9 mouse cellular contexts compared by ENCODE assay signal in genomic region chr11:85183284-85183779, GRCm38 (mm10). TPM values are rescaled to one million over a fixed set of nuclear protein-coding genes. Genes with fewer than 3 reads are reported as not detected.
DNase-seq lines count a peak whose midpoint lies in the region; ATAC-seq and TF ChIP-seq lines count a peak whose summit lies in the region.
"Had no signal": no experiment of that assay in that cellular context is flagged by ENCODE, and none has a peak within 500 bp of the region (broad histone marks: within the 10 kb centered on the region; RNA-seq: fewer than 3 reads in every experiment).

No protein-coding gene starts in this region.

- ATAC-seq in kidney, embryonic 15.5 days (replicated peaks; ENCODE audit: low FRiP score), result peak; percentile 40; the same call in 1 of the 2 replicates
- 0 out of 2 replicates have a peak, but pooled peaks have one; percentile 19 for ATAC-seq in embryonic facial prominence, embryonic 11.5 days (replicated peaks; ENCODE audit: insufficient number of reproducible peaks, low FRiP score, low TSS enrichment, low read depth)
- no peak for ATAC-seq in heart, embryonic 16.5 days (replicated peaks; ENCODE audit: extremely low read depth, insufficient read depth, low FRiP score)
- ATAC-seq in liver, embryonic 14.5 days (ENCODE audit: insufficient read depth), result peak; percentile 11; the same call in 1 of the 2 replicates
- no peak; the same call in 1 of the 2 replicates for ATAC-seq in stomach, embryonic 15.5 days (ENCODE audit: insufficient read depth, low FRiP score, low read depth)

- peak overlapping the region; percentile 71 for H3K4me2 ChIP-seq in kidney, embryonic 15.5 days
- H3K4me2 ChIP-seq in embryonic facial prominence, embryonic 11.5 days (ENCODE audit: low read depth, low read length), result peak overlapping the region; percentile 49
- peak overlapping the region; percentile 86 for H3K4me2 ChIP-seq in heart, embryonic 16.5 days (ENCODE audit: low read depth, low read length)
- peak overlapping the region; percentile 65 for H3K4me2 ChIP-seq in liver, embryonic 14.5 days (ENCODE audit: low read depth)
- peak overlapping the region; percentile 69 for H3K4me2 ChIP-seq in stomach, embryonic 15.5 days

- no peak for DNase-seq in kidney, adult 11 months
- DNase-seq in embryonic facial prominence, embryonic 11.5 days (ENCODE audit: low spot score), result no peak
- DNase-seq in liver, embryonic 14.5 days (ENCODE audit: low read depth in 3 of 3, low spot score in 3 of 3), result no peak
- no peak for DNase-seq in spleen, postnatal 4 days (ENCODE audit: low spot score in 2 of 2)
- DNase-seq in thymus, postnatal 0 days (ENCODE audit: low spot score), result no peak

- no peak for TF ChIP-seq EP300 in liver, embryonic 14.5 days (IDR thresholded peaks at IDR 0.05; ENCODE audit: low read depth)

- 0 out of 2 replicates have a peak overlapping the region, but pooled peaks have one; percentile 18 for H3K27ac ChIP-seq in kidney, embryonic 15.5 days
- H3K27ac ChIP-seq in embryonic facial prominence, embryonic 11.5 days (replicated peaks; ENCODE audit: low read depth, low read length), result no peak overlapping the region
- no peak overlapping the region for H3K27ac ChIP-seq in heart, embryonic 16.5 days (ENCODE audit: low read length)
- no peak overlapping the region for H3K27ac ChIP-seq in liver, embryonic 14.5 days
- H3K27ac ChIP-seq in stomach, embryonic 15.5 days, result peak overlapping the region; percentile 26; the same call in 1 of the 2 replicates

- no peaks in the 10 kb centered on the region for H3K27me3 ChIP-seq in kidney, embryonic 15.5 days
- H3K27me3 ChIP-seq in embryonic facial prominence, embryonic 11.5 days (ENCODE audit: control insufficient read depth, insufficient read depth, low read length), result no peaks in the 10 kb centered on the region
- H3K27me3 ChIP-seq in heart, embryonic 16.5 days (ENCODE audit: control insufficient read depth, insufficient read depth, low read length), result no peaks in the 10 kb centered on the region
- no peaks in the 10 kb centered on the region for H3K27me3 ChIP-seq in liver, embryonic 14.5 days (ENCODE audit: control insufficient read depth, insufficient read depth, low read length)
- no peaks in the 10 kb centered on the region for H3K27me3 ChIP-seq in stomach, embryonic 15.5 days (replicated peaks)

- H3K4me3 ChIP-seq in kidney, embryonic 15.5 days (replicated peaks), result peak overlapping the region; percentile 47
- peak overlapping the region; percentile 29 for H3K4me3 ChIP-seq in embryonic facial prominence, embryonic 11.5 days (ENCODE audit: low read depth, low read length)
- peak overlapping the region; percentile 58 for H3K4me3 ChIP-seq in heart, embryonic 16.5 days (ENCODE audit: low read length)
- peak overlapping the region; percentile 49 to 64 for H3K4me3 ChIP-seq in liver, embryonic 14.5 days (ENCODE audit: insufficient read depth in 1 of 2, low read depth in 2 of 2, low read length in 2 of 2)
- H3K4me3 ChIP-seq in stomach, embryonic 15.5 days (replicated peaks), result peak overlapping the region; percentile 44

- peaks cover 3% of the 10 kb centered on the region for H3K36me3 ChIP-seq in kidney, embryonic 15.5 days
- no peaks in the 10 kb centered on the region for H3K36me3 ChIP-seq in embryonic facial prominence, embryonic 11.5 days (replicated peaks; ENCODE audit: control insufficient read depth, insufficient read depth, low read depth, low read length)
- H3K36me3 ChIP-seq in heart, embryonic 16.5 days (ENCODE audit: control insufficient read depth, insufficient read depth), result no peaks in the 10 kb centered on the region
- H3K36me3 ChIP-seq in liver, embryonic 14.5 days (replicated peaks; ENCODE audit: control insufficient read depth, insufficient read depth, low read depth), result no peaks in the 10 kb centered on the region
- no peaks in the 10 kb centered on the region for H3K36me3 ChIP-seq in stomach, embryonic 15.5 days

- peaks cover 18% of the 10 kb centered on the region for H3K4me1 ChIP-seq in kidney, embryonic 15.5 days
- no peaks in the 10 kb centered on the region for H3K4me1 ChIP-seq in embryonic facial prominence, embryonic 11.5 days (ENCODE audit: control insufficient read depth, insufficient read depth, low read length)
- H3K4me1 ChIP-seq in heart, embryonic 16.5 days (ENCODE audit: control insufficient read depth, insufficient read depth, low read length), result peaks cover 3% of the 10 kb centered on the region; the same call in 1 of the 2 replicates
- peaks cover 0 to 5% of the 10 kb centered on the region in 2 experiments; a peak in 2 of 4 replicates for H3K4me1 ChIP-seq in liver, embryonic 14.5 days (replicated peaks; ENCODE audit: control insufficient read depth in 2 of 2, insufficient read depth in 2 of 2, low read length in 1 of 2)
- no peaks in the 10 kb centered on the region; the same call in 1 of the 2 replicates for H3K4me1 ChIP-seq in stomach, embryonic 15.5 days

- peak overlapping the region; percentile 50 for H3K9ac ChIP-seq in kidney, embryonic 15.5 days
- H3K9ac ChIP-seq in embryonic facial prominence, embryonic 11.5 days (replicated peaks; ENCODE audit: low read length), result peak overlapping the region; percentile 46
- peak overlapping the region; percentile 74 for H3K9ac ChIP-seq in heart, embryonic 16.5 days (ENCODE audit: low read length)
- H3K9ac ChIP-seq in liver, embryonic 14.5 days (replicated peaks), result peak overlapping the region; percentile 25
- H3K9ac ChIP-seq in stomach, embryonic 15.5 days, result 0 out of 2 replicates have a peak overlapping the region, but pooled peaks have one; percentile 22

- WGBS in kidney, embryonic 15.5 days, result 21% methylated on average over 13 of the region's 13 CpGs
- WGBS in embryonic facial prominence, embryonic 11.5 days, result 30% methylated on average over 13 of the region's 13 CpGs
- WGBS in heart, embryonic 16.5 days, result 20% methylated on average over 13 of the region's 13 CpGs
- WGBS in liver, embryonic 14.5 days (ENCODE audit: insufficient replicate concordance), result 30% methylated on average over 13 of the region's 13 CpGs
- WGBS in stomach, embryonic 15.5 days, result 22% methylated on average over 13 of the region's 13 CpGs

- no peak for TF ChIP-seq CTCF in liver, embryonic 14.5 days (IDR thresholded peaks at IDR 0.05; ENCODE audit: low read depth)

- no peaks in the 10 kb centered on the region for H3K9me3 ChIP-seq in kidney, embryonic 15.5 days (replicated peaks)
- no peaks in the 10 kb centered on the region for H3K9me3 ChIP-seq in embryonic facial prominence, embryonic 11.5 days (replicated peaks; ENCODE audit: control insufficient read depth, low read length)
- H3K9me3 ChIP-seq in heart, embryonic 16.5 days (replicated peaks; ENCODE audit: control insufficient read depth, low read length), result peaks cover 2% of the 10 kb centered on the region; the same call in 1 of the 2 replicates
- H3K9me3 ChIP-seq in liver, embryonic 14.5 days (ENCODE audit: control insufficient read depth, low read length), result no peaks in the 10 kb centered on the region
- H3K9me3 ChIP-seq in stomach, embryonic 15.5 days, result no peaks in the 10 kb centered on the region

RNA-seq across cellular contexts. Expression of gene 1700125H20Rik, which starts 13.1 kb away (rescaled TPM):
- 0.32 and 0.42 TPM in 2 replicates for polyA plus RNA-seq in kidney, embryonic 15.5 days (2015; fragmentation: Nextera tagmentation; extraction: Ambion mirVana)
- polyA plus RNA-seq in embryonic facial prominence, embryonic 11.5 days (2014; fragmentation: Nextera tagmentation; extraction: Ambion mirVana), result not detected in 2 replicates
- polyA plus RNA-seq in heart, embryonic 16.5 days (2015; fragmentation: Nextera tagmentation; extraction: Ambion mirVana), result not detected in 2 replicates
- polyA plus RNA-seq in liver, embryonic 14.5 days (2012; rRNA removed), result not detected in 2 replicates
- 0.25 TPM in 1 of 2 replicates, not detected in the other for polyA plus RNA-seq in liver, embryonic 14.5 days (2014; fragmentation: Nextera tagmentation; extraction: Ambion mirVana)
- 0.27 TPM in 1 of 2 replicates, not detected in the other for polyA plus RNA-seq in stomach, embryonic 15.5 days (2015; fragmentation: Nextera tagmentation; extraction: Ambion mirVana)
- 0.26 and 0.49 TPM in 2 replicates for polyA plus RNA-seq in thymus, postnatal 0 days (2015; fragmentation: Nextera tagmentation; extraction: Ambion mirVana)
- polyA plus RNA-seq: liver, adult 2 months had no signal

RNA-seq across cellular contexts. Expression of gene Usp32, which starts 43.4 kb away (rescaled TPM):
- polyA plus RNA-seq in kidney, embryonic 15.5 days (2015; fragmentation: Nextera tagmentation; extraction: Ambion mirVana), result 3.6 and 5.9 TPM in 2 replicates
- 5.7 and 6.1 TPM in 2 replicates for polyA plus RNA-seq in embryonic facial prominence, embryonic 11.5 days (2014; fragmentation: Nextera tagmentation; extraction: Ambion mirVana)
- 3.4 and 4.6 TPM in 2 replicates for polyA plus RNA-seq in heart, embryonic 16.5 days (2015; fragmentation: Nextera tagmentation; extraction: Ambion mirVana)
- polyA plus RNA-seq in liver, embryonic 14.5 days (2012; rRNA removed), result 15.0 and 25.6 TPM in 2 replicates
- 14.4 and 17.7 TPM in 2 replicates for polyA plus RNA-seq in liver, embryonic 14.5 days (2014; fragmentation: Nextera tagmentation; extraction: Ambion mirVana)
- polyA plus RNA-seq in stomach, embryonic 15.5 days (2015; fragmentation: Nextera tagmentation; extraction: Ambion mirVana), result 3.9 and 4.8 TPM in 2 replicates
- polyA plus RNA-seq in thymus, postnatal 0 days (2015; fragmentation: Nextera tagmentation; extraction: Ambion mirVana), result 2.5 and 3.5 TPM in 2 replicates

RNA-seq across cellular contexts. Expression of gene Appbp2, which starts 51.6 kb away (rescaled TPM):
- 45.4 and 46.7 TPM in 2 replicates for polyA plus RNA-seq in kidney, embryonic 15.5 days (2015; fragmentation: Nextera tagmentation; extraction: Ambion mirVana)
- polyA plus RNA-seq in embryonic facial prominence, embryonic 11.5 days (2014; fragmentation: Nextera tagmentation; extraction: Ambion mirVana), result 56.5 and 58.8 TPM in 2 replicates
- polyA plus RNA-seq in heart, embryonic 16.5 days (2015; fragmentation: Nextera tagmentation; extraction: Ambion mirVana), result 31.8 and 32.4 TPM in 2 replicates
- 5.7 and 7.3 TPM in 2 replicates for polyA plus RNA-seq in liver, embryonic 14.5 days (2012; rRNA removed)
- polyA plus RNA-seq in liver, embryonic 14.5 days (2014; fragmentation: Nextera tagmentation; extraction: Ambion mirVana), result 12.2 and 13.8 TPM in 2 replicates
- 38.7 and 39.4 TPM in 2 replicates for polyA plus RNA-seq in stomach, embryonic 15.5 days (2015; fragmentation: Nextera tagmentation; extraction: Ambion mirVana)
- 27.7 and 33.3 TPM in 2 replicates for polyA plus RNA-seq in thymus, postnatal 0 days (2015; fragmentation: Nextera tagmentation; extraction: Ambion mirVana)

Comparison
In these comparisons a context has a peak if more than half of its experiments do, and no peak if none do; other contexts are left out.
1. ATAC-seq: peak in kidney, embryonic 15.5 days (single experiment), embryonic facial prominence, embryonic 11.5 days (single experiment) and liver, embryonic 14.5 days (single experiment); none in heart, embryonic 16.5 days (single experiment) and stomach, embryonic 15.5 days (single experiment).
2. H3K27ac ChIP-seq: peak in kidney, embryonic 15.5 days (single experiment) and stomach, embryonic 15.5 days (single experiment); none in embryonic facial prominence, embryonic 11.5 days (single experiment), heart, embryonic 16.5 days (single experiment) and liver, embryonic 14.5 days (single experiment).
3. H3K9ac ChIP-seq: peak in every context shown above with its lines; median percentile 74 in heart, embryonic 16.5 days; 50 in kidney, embryonic 15.5 days; 46 in embryonic facial prominence, embryonic 11.5 days; 25 in liver, embryonic 14.5 days; 22 in stomach, embryonic 15.5 days.
4. Peak in every context shown above with its lines, with median percentiles within 50 percentile points of each other: H3K4me2 ChIP-seq and H3K4me3 ChIP-seq.